Mouse (Mus musculus) C2C12 (cell line): Measurements from ENCODE around the gene Gpr3. TPM values are rescaled to one million over a fixed set of nuclear protein-coding genes. Genes with fewer than 3 reads are reported as not detected.

Experiments used
- H3K27me3 ChIP-seq: one replicate; pipeline ENCODE4 v1.6.1; 2011; ENCODE audit not compliant: control insufficient read depth, insufficient read depth, insufficient read length
- H3K36me3 ChIP-seq: one replicate; pipeline ENCODE4 v1.6.1; 2011; ENCODE audit not compliant: control insufficient read depth, insufficient read depth
- H3K4me3 ChIP-seq: one replicate; pipeline ENCODE4 v1.5.1; 2011; ENCODE audit warnings: mild to moderate bottlenecking, control low read depth; ENCODE audit not compliant: poor library complexity, insufficient read depth, severe bottlenecking
- H3K79me2 ChIP-seq: one replicate; pipeline ENCODE4 v1.6.1; 2011; ENCODE audit not compliant: control insufficient read depth, insufficient read depth
- H3K79me3 ChIP-seq: one replicate; pipeline ENCODE4 v1.6.1; 2011; ENCODE audit warnings: low read depth, control low read depth
- H3ac ChIP-seq: one replicate; pipeline ENCODE3; 2011; ENCODE audit warnings: low read depth; ENCODE audit not compliant: control insufficient read depth, insufficient read length
- CEBPB ChIP-seq: IDR thresholded peaks from one replicate; pipeline ENCODE4 v1.6.1; 2011; ENCODE audit warnings: low read depth, mild to moderate bottlenecking, control low read depth, moderate library complexity
- CTCF ChIP-seq: IDR thresholded peaks from one replicate; pipeline ENCODE4 v1.5.1; 2011; ENCODE audit not compliant: control insufficient read depth, insufficient read depth, insufficient read length
- FOSL1 ChIP-seq: IDR thresholded peaks from one replicate; pipeline ENCODE4 v1.8.0; 2011; ENCODE audit warnings: mild to moderate bottlenecking, low read length; ENCODE audit not compliant: poor library complexity, insufficient read depth, severe bottlenecking
- MAX ChIP-seq: IDR thresholded peaks from one replicate; pipeline ENCODE4 v1.6.1; 2011; ENCODE audit warnings: mild to moderate bottlenecking, control low read depth
- MYOD1 ChIP-seq: IDR thresholded peaks from one replicate; pipeline ENCODE4 v1.6.1; 2011; ENCODE audit warnings: low read depth; ENCODE audit not compliant: control insufficient read depth, insufficient read length
- MYOG ChIP-seq: IDR thresholded peaks from one replicate; pipeline ENCODE4 v1.6.1; 2011; ENCODE audit not compliant: control insufficient read depth, insufficient read length; ENCODE audit errors: extremely low read depth
- USF1 ChIP-seq: IDR thresholded peaks from one replicate; pipeline ENCODE4 v1.6.1; 2011; ENCODE audit warnings: low read depth, mild to moderate bottlenecking, control low read depth, moderate library complexity
- polyA plus RNA-seq: library from polyadenylated mRNA; unstranded; fragments of >200 nt; fragmentation: generic; extraction: Trizol; gene quantifications from one replicate; pipeline ENCODE4 v1.2.1, GENCODE M21; 2012; ENCODE audit warnings: missing spikeins

Gpr3 gene
- polyA plus RNA-seq, 1 experiment: 0.53 TPM

- H3K79me3 ChIP-seq: no peaks in the 10 kb centered on the region
- H3K4me3 ChIP-seq: no peak overlapping the region
- no peak for TF ChIP-seq FOSL1
- TF ChIP-seq CEBPB: no peak
- TF ChIP-seq MAX: no peak
- TF ChIP-seq MYOD1: no peak
- TF ChIP-seq CTCF: peak; percentile 52
- peak; percentile 59 for TF ChIP-seq USF1
- no peak for TF ChIP-seq MYOG
- H3ac ChIP-seq: no peak overlapping the region
- no peaks in the 10 kb centered on the region for H3K79me2 ChIP-seq
- no peaks in the 10 kb centered on the region for H3K36me3 ChIP-seq
- peaks cover 29% of the 10 kb centered on the region for H3K27me3 ChIP-seq
Measured at GRCm38 (mm10) chr4:133217641-133218040, 5.3 kb upstream of the Gpr3 start.

- H3K79me3 ChIP-seq: no peaks in the 10 kb centered on the region
Measured at GRCm38 (mm10) chr4:133213661-133214060, 1.3 kb upstream of the Gpr3 start.

GRCm38 (mm10) chr4:133213268-133213590 lies 893 bp upstream of the Gpr3 start:
- Histone ChIP-seq H3K27me3 (no peaks in the 10 kb centered on the region), H3K4me3 (no peak overlapping the region), H3K79me3 (no peaks in the 10 kb centered on the region)

More at GRCm38 (mm10) chr4:133213661-133214060, 1.3 kb upstream of the Gpr3 start:
- Histone ChIP-seq H3K4me3 (no peak overlapping the region), H3ac (peak overlapping the region; percentile 41), H3K79me2 (no peaks in the 10 kb centered on the region), H3K36me3 (no peaks in the 10 kb centered on the region), H3K27me3 (no peaks in the 10 kb centered on the region)
- no peak for TF ChIP-seq CTCF
- no peak for TF ChIP-seq MYOG
- TF ChIP-seq CEBPB: no peak

GRCm38 (mm10) chr4:133212562-133213267 lies 379 bp upstream of the Gpr3 start:
- Histone ChIP-seq H3K79me2 (no peaks in the 10 kb centered on the region), H3K79me3 (no peaks in the 10 kb centered on the region), H3ac (peak overlapping the region; percentile 30), H3K4me3 (peak overlapping the region; percentile 34), H3K36me3 (no peaks in the 10 kb centered on the region), H3K27me3 (no peaks in the 10 kb centered on the region)
- TF ChIP-seq MAX (peak; percentile 64), USF1 (no peak)

More at GRCm38 (mm10) chr4:133213268-133213590, 893 bp upstream of the Gpr3 start:
- no peaks in the 10 kb centered on the region for H3K79me2 ChIP-seq
- no peak for TF ChIP-seq CTCF
- no peak for TF ChIP-seq USF1
- TF ChIP-seq MYOD1: no peak
- TF ChIP-seq MAX: no peak
- TF ChIP-seq MYOG: no peak
- no peak for TF ChIP-seq CEBPB
- no peak for TF ChIP-seq FOSL1
- no peak overlapping the region for H3ac ChIP-seq
- H3K36me3 ChIP-seq: no peaks in the 10 kb centered on the region

GRCm38 (mm10) chr4:133210788-133211390 lies 1.4 kb downstream of the Gpr3 start:
- Histone ChIP-seq H3K27me3 (no peaks in the 10 kb centered on the region), H3K79me2 (no peaks in the 10 kb centered on the region), H3K79me3 (no peaks in the 10 kb centered on the region), H3ac (no peak overlapping the region), H3K4me3 (no peak overlapping the region), H3K36me3 (no peaks in the 10 kb centered on the region)
- TF ChIP-seq FOSL1: no peak
- TF ChIP-seq CEBPB: no peak
- TF ChIP-seq USF1: no peak
- no peak for TF ChIP-seq MYOG
- no peak for TF ChIP-seq MYOD1
- no peak for TF ChIP-seq MAX
- TF ChIP-seq CTCF: no peak
